Mouse (Mus musculus) naive thymus-derived CD4-positive, alpha-beta T cell, adult 2 months (primary cell): ENCODE measurements around the gene Fbxw4.
"Not testable (repeated sequence)": the region's sequence is repeated elsewhere in the genome, so short reads cannot be mapped to it uniquely, and the experiment has no call there.

Experiments used
- DNase-seq: peaks from one replicate; pipeline ENCODE4 v3.0.0-alpha.2; 2011; ENCODE audit warnings: low read depth

Gene Fbxw4

GRCm38 (mm10) chr19:45656810-45657595 lies 3.1 kb downstream of the Fbxw4 start:
- no peak for DNase-seq

- DNase-seq, result no peak
Measured at GRCm38 (mm10) chr19:45655870-45656269, 4.2 kb downstream of the Fbxw4 start.

GRCm38 (mm10) chr19:45653986-45654385 lies 6.1 kb downstream of the Fbxw4 start:
- no peak for DNase-seq

GRCm38 (mm10) chr19:45652286-45652988 lies 7.7 kb downstream of the Fbxw4 start:
- no peak for DNase-seq

GRCm38 (mm10) chr19:45651524-45651923 lies 8.6 kb downstream of the Fbxw4 start:
- DNase-seq, result no peak

- DNase-seq, result peak; percentile 41
Measured at GRCm38 (mm10) chr19:45649776-45650175, 10.3 kb downstream of the Fbxw4 start.

- not testable (repeated sequence) for DNase-seq
Measured at GRCm38 (mm10) chr19:45648469-45648868, 11.6 kb downstream of the Fbxw4 start.

- no peak for DNase-seq
Measured at GRCm38 (mm10) chr19:45646866-45647265, 13.2 kb downstream of the Fbxw4 start.

- DNase-seq, result no peak
Measured at GRCm38 (mm10) chr19:45640691-45641090, 19.4 kb downstream of the Fbxw4 start.

- no peak for DNase-seq
Measured at GRCm38 (mm10) chr19:45635960-45636359, 24.2 kb downstream of the Fbxw4 start.

- DNase-seq, result no peak
Measured at GRCm38 (mm10) chr19:45631584-45631983, 28.5 kb downstream of the Fbxw4 start.

- peak; percentile 63 for DNase-seq
Measured at GRCm38 (mm10) chr19:45630953-45631352, 29.2 kb downstream of the Fbxw4 start.

GRCm38 (mm10) chr19:45629219-45629618 lies 30.9 kb downstream of the Fbxw4 start:
- DNase-seq, result peak; percentile 38

- DNase-seq, result no peak
Measured at GRCm38 (mm10) chr19:45628649-45629048, 31.5 kb downstream of the Fbxw4 start.

GRCm38 (mm10) chr19:45627036-45627435 lies 33.1 kb downstream of the Fbxw4 start:
- no peak for DNase-seq

GRCm38 (mm10) chr19:45623710-45624109 lies 36.4 kb downstream of the Fbxw4 start:
- no peak for DNase-seq

- no peak for DNase-seq
Measured at GRCm38 (mm10) chr19:45622144-45622543, 38.0 kb downstream of the Fbxw4 start.

GRCm38 (mm10) chr19:45621061-45621460 lies 39.1 kb downstream of the Fbxw4 start:
- DNase-seq, result no peak

- DNase-seq, result no peak
Measured at GRCm38 (mm10) chr19:45619744-45620501, 40.2 kb downstream of the Fbxw4 start.

GRCm38 (mm10) chr19:45618184-45618583 lies 41.9 kb downstream of the Fbxw4 start:
- DNase-seq, result no peak

- no peak for DNase-seq
Measured at GRCm38 (mm10) chr19:45616735-45617134, 43.4 kb downstream of the Fbxw4 start.

GRCm38 (mm10) chr19:45616214-45616518 lies 43.9 kb downstream of the Fbxw4 start:
- DNase-seq, result no peak
